Mouse (Mus musculus): ENCODE measurements around the gene Vmn1r42.
A peak's percentile ranks its signal among the peaks of the same experiment; 100 is the strongest.
"Not testable (repeated sequence)": the region's sequence is repeated elsewhere in the genome, so short reads cannot be mapped to it uniquely, and the experiment has no call there.

The Vmn1r42 gene

DNA sequence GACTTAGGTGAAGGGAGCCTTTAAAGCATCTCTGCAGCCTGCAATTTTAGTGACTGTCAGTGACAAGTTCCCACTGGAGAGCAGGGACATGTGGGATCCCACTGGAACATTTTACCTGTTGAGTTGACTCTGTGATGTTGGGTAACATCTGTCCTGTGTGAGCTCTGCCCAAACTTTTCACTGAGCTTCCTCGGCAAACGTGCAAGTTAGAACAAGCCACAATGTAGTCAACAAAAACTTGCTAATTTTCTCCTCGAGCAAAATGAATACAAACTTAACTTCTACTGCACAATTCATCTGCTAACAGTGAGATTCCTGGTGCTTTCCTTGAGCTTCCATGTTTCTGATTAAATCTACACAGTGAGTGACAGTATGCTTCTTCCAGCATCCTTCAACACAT lies at the start of gene Vmn1r42, which contains the start of gene Vmn1r43:
Vmn1r42 (minus strand) TSS at position 101 of the 400 bp plus-strand sequence.
Vmn1r43 (minus strand) TSS at position 101 of the 400 bp plus-strand sequence.
- DNase-seq (ENCODE audit: low spot score) = not testable (repeated sequence)

DNA sequence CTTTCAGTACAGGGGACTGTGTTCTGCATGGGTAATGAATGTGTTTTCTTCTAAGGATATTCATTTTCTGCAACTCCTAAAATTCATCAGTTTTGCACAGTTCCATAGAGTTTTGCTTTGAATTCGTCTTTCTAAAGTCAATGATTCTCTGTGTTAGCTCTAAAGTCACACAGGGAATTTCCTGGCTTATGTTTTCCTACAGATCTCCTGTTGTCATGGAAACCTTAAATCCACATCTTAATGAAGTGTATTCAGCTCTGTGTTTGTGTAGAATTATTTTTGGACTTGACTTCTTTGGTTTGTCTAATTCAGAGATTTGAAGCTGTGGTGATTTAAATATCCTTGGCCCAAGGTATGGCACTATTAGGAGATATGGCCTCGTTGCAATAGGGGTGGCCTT lies 7.6 kb upstream of the Vmn1r42 start:
- DNase-seq (ENCODE audit: low spot score) = no peak

DNA sequence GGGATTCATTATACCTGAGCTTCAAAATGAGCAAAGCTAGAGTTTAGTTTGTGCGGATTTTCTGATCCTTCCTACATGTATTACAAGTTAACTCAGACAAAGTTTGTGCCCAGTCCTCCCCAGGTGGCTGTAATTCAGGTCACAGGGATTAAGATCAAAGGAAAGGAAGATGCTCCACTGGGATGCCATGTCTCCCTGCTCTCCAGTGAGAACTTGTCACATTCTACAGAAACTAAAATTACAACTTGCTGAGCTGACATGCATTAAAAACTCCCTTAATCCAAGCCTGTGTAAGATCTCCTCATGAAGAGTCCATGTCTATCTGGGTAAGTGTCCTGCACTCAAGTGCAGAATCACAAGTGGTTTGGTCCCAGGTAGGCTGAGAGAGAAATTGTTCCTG lies 7.1 kb upstream of the Vmn1r42 start, which contains the start of gene Vmn1r44:
Vmn1r44 (plus strand) TSS at position 301 of the 400 bp plus-strand sequence.
- DNase-seq (ENCODE audit: low spot score) = no peak

DNA sequence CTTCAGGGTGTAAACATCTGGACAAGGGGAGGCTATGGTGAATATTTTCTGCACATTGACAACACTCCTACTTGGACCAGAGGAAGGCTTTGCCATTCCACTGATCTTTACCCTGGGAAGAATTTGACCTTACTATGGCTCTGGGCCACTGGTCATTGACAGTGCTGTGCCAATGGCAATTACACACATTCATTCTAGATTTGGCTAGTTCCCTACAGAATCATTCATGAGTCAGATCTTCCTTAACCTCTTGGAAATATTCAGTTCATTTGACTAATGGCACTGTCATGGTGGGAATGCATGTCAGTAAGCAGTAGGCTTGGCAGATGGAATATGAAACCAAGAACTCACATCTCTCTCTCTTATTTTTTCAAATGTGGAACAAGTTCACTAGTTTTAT lies 4.7 kb upstream of the Vmn1r42 start:
- no peak for DNase-seq (ENCODE audit: low spot score)

DNA sequence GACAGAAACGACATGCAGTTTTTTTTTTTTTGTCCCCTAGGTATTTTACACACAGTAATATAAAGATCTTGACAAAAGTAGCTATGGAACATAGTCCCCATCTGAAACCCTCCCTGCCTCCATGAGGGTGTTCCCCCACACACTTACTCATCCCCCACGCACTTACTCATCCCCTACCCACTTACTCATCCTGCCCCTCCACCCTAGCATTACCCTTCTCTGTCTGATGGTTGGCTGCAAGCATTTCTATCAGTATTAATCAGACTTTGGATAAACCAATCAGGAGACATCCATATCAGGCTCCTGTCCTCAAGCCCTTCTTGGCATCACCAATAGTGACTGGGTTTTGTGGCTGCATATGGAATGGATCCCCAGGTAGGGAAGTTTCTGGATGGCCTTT lies 750 bp upstream of the Vmn1r42 start:
- no peak for DNase-seq (ENCODE audit: low spot score)

DNA sequence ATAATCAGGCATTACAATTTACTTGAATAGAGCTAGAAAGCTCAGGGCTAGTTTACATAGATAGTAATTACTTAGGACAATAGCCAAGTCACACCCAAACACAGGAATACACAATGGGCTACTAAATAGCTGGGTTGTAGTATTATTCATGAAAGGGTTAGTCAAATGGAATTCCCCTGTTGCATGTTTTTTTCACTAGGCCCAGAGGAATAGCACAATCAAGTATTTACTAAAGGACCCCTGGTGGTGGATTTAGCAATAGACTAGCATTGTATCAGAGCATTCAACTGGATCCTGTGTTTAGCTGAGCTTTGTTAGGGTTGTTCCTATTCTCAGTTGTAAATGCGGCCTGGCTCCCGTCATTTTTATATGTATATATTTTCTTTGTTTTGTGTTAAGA lies 8.2 kb downstream of the Vmn1r42 start:
- DNase-seq (ENCODE audit: low spot score) = no peak

DNA sequence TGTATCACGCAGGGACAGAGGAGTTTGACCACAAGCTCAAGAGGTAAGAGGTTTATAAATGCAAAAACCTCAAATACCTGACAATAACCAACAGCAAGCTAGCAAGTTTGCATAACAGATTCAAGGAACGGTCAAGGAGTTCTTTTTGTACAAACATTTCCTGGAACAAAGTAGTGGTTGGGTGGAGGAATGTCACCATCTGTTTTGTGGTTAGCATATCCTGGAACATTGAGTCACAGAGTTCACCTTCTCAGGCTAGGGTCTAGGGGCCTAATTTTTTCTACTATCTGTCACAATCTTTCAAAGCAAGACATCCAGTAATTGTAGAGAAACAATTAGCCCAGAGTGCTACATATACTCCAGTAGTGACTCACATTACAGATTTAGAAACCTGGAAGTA lies 8.9 kb downstream of the Vmn1r42 start:
- DNase-seq (ENCODE audit: low spot score) = no peak

DNA sequence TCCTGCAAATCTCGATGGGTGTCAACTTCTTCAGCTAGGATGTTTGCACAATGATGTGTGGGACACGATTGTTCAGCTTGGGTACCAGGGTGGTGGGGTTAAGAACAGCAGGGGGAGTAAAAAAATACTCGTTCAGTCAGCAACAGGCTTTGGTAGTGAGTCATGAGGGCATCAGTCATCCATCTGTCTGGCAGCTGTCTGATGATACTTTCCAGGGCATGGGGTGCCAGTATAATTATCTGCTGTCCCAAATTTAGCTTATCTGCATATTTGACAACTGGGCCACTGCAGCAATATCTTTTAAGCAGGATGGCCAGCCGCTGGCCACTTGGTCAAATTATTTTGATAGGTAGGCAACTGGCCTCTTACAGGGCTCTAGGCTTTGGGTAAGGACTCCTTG lies 12.4 kb downstream of the Vmn1r42 start:
- no peak for DNase-seq (ENCODE audit: low spot score)

DNA sequence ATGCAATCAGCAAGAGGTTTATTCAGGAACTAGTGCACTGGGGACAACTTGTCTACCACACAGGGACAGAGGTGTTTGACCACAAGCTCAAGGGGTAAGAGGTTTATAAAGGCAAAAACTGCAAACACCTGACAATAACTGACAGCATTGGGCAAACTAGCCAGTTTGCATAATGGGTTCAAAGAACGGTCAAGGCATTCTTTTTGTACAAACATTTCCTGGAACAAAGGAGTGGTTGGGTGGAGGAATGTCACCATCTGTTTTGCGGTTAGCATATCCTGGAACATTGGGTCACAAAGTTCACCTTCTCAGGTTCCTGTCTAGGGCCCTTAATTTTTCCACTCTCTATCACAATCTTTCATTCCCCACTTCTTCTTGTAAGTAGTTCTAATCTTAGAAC lies 16.4 kb downstream of the Vmn1r42 start:
- peak; percentile 21 for DNase-seq (ENCODE audit: low spot score)

DNA sequence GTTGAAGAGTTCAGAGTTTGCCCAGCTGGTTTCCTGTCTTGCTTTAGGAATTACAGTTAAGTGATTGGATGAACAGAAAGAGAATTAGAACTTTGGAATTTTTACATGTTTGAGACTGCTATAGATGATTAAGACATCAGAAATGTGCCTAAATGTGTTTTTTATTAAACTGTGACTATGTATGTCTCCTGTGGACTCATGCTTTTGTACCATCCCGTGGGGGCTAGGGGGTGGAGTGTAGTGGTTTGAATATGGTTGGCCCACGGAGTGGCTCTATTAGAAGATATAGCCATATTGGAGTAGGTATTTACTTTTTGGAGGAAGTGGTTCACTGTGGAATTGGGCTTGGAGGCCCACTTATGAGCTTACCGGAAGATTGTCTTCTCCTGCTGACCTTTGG lies 18.7 kb downstream of the Vmn1r42 start:
- DNase-seq (ENCODE audit: low spot score) = no peak

All from yolk sac, embryonic 10.5 days (tissue).